ENCODE assay signal across 9 mouse cellular contexts in the genomic region with DNA sequence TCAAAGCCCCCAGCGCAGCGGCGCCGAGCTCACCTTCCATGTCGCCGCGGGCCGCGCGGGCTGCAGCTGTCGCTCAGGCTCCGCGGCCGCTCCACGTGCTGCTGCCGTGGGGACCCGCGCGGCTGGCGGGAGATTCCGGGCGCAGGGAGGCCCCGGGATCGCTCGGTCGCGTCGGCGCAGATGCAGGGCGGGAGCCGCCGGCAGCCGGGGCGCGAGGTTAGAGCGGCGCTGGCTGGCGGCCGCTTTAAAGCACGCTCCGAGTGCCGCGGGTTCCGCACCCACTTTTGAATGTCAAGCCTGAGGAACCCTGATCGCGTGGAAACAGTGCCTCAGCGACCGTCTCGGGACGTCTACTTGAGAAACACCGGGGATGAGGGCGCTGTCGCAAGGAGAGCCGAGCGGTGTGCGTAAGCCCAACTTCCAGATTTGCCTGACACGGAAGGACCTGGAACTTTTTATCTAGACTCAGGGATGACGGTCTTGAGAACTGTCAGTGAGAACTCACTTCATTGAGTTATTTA. TPM values are rescaled to one million over a fixed set of nuclear protein-coding genes. Genes with fewer than 3 reads are reported as not detected.
DNase-seq lines count a peak whose midpoint lies in the region; ATAC-seq and TF ChIP-seq lines count a peak whose summit lies in the region.
"Had no signal": no experiment of that assay in that cellular context is flagged by ENCODE, and none has a peak within 500 bp of the region (broad histone marks: within the 10 kb centered on the region; RNA-seq: fewer than 3 reads in every experiment).

A gene (minus strand): TSS at position 321 of the 521 bp plus-strand sequence.

- no peak for TF ChIP-seq CTCF in bone marrow macrophage, adult 2 months (IDR thresholded peaks at IDR 0.05; ENCODE audit: low read depth, low read length)
- no peak for TF ChIP-seq CTCF in lung, adult 2 months (IDR thresholded peaks at IDR 0.05; ENCODE audit: insufficient read depth, low read length)

- TF ChIP-seq POLR2A in bone marrow macrophage, adult 2 months (IDR thresholded peaks at IDR 0.05; ENCODE audit: borderline replicate concordance, low read depth, low read length), result no peak
- no peak for TF ChIP-seq POLR2A in lung, adult 2 months (IDR thresholded peaks at IDR 0.05; ENCODE audit: borderline replicate concordance, extremely low read depth, low read depth, low read length)

- intact Hi-C loops in gastrocnemius, postnatal 14 days (cut with DNase I; ENCODE audit: low total_unique reads), result no loop called here

- peak within 1 kb of the TSS; percentile 95 for H3K4me2 ChIP-seq in intestine, embryonic 15.5 days (replicated peaks)
- H3K4me2 ChIP-seq in neural tube, embryonic 15.5 days, result peak within 1 kb of the TSS; percentile 96

- peaks cover 48% of the 10 kb centered on the region for H3K27me3 ChIP-seq in intestine, embryonic 15.5 days (replicated peaks)
- peaks cover 78% of the 10 kb centered on the region for H3K27me3 ChIP-seq in neural tube, embryonic 15.5 days (replicated peaks)

- no peak within 1 kb of the TSS for H3K27ac ChIP-seq in bone marrow macrophage, adult 2 months (ENCODE audit: insufficient read depth, low read depth, low read length)
- no peak within 1 kb of the TSS for H3K27ac ChIP-seq in intestine, embryonic 15.5 days
- H3K27ac ChIP-seq in neural tube, embryonic 15.5 days (replicated peaks), result no peak within 1 kb of the TSS

- H3K4me1 ChIP-seq in bone marrow macrophage, adult 2 months (ENCODE audit: control insufficient read depth, insufficient read depth, low read length), result peaks cover 6% of the 10 kb centered on the region
- peaks cover 15% of the 10 kb centered on the region for H3K4me1 ChIP-seq in intestine, embryonic 15.5 days (replicated peaks)
- no peaks in the 10 kb centered on the region for H3K4me1 ChIP-seq in lung, adult 2 months (ENCODE audit: control insufficient read depth, insufficient read depth, low read length)
- peaks cover 15% of the 10 kb centered on the region for H3K4me1 ChIP-seq in neural tube, embryonic 15.5 days

- DNase-seq in cerebellum, adult 8-10 months, result peak; percentile 13
- DNase-seq in cerebellum, adult 11-12 months, result no peak
- peak; percentile 5 for DNase-seq in gastrocnemius, postnatal 14 days
- peak; percentile 34 for DNase-seq in lung, adult 2 months
- DNase-seq in thymus, adult 18-20 months, result peak; percentile 76 to 84

- no peaks in the 10 kb centered on the region for H3K9me3 ChIP-seq in intestine, embryonic 15.5 days
- H3K9me3 ChIP-seq in neural tube, embryonic 15.5 days (replicated peaks), result no peaks in the 10 kb centered on the region

- ATAC-seq in intestine, embryonic 15.5 days, result peak; percentile 63; the same call in 1 of the 2 replicates
- no peak for ATAC-seq in neural tube, embryonic 15.5 days (ENCODE audit: low FRiP score)

- 1% methylated on average over 57 of the region's 58 CpGs for whole genome bisulfite sequencing in intestine, embryonic 15.5 days
- WGBS in lung, adult 2 months, result 2% methylated on average over 58 of the region's 58 CpGs
- under 1% methylated on average over 58 of the region's 58 CpGs for WGBS in neural tube, embryonic 15.5 days

- peak within 1 kb of the TSS; percentile 45 for H3K4me3 ChIP-seq in bone marrow macrophage, adult 2 months (ENCODE audit: insufficient read depth, low read length)
- H3K4me3 ChIP-seq in intestine, embryonic 15.5 days (replicated peaks), result peak within 1 kb of the TSS; percentile 47
- H3K4me3 ChIP-seq in lung, adult 2 months (replicated peaks; ENCODE audit: extremely low read depth, low read depth, low read length), result peak within 1 kb of the TSS; percentile 11
- H3K4me3 ChIP-seq in neural tube, embryonic 15.5 days (replicated peaks), result peak within 1 kb of the TSS; percentile 49

- no peaks in the 10 kb centered on the region for H3K36me3 ChIP-seq in intestine, embryonic 15.5 days
- no peaks in the 10 kb centered on the region for H3K36me3 ChIP-seq in neural tube, embryonic 15.5 days

- H3K9ac ChIP-seq in intestine, embryonic 15.5 days, result peak within 1 kb of the TSS; percentile 34
- peak within 1 kb of the TSS; percentile 47 for H3K9ac ChIP-seq in neural tube, embryonic 15.5 days (replicated peaks)

RNA-seq across cellular contexts. Expression of the gene that starts here (rescaled TPM):
- not detected in 2 replicates for polyA plus RNA-seq in bone marrow macrophage, adult 2 months (2012; ENCODE audit: insufficient read depth, insufficient read length, missing spikeins)
- under 1 TPM; 0.10 to 0.18 TPM for total RNA-seq in gastrocnemius, postnatal 14 days (2021)
- polyA plus RNA-seq in intestine, embryonic 15.5 days (2015; fragmentation: Nextera tagmentation; extraction: Ambion mirVana), result 0.21 and 0.24 TPM in 2 replicates
- polyA plus RNA-seq in lung, adult 2 months (2012; rRNA removed), result 6.4 and 10.1 TPM in 2 replicates
- 0.18 and 1.3 TPM in 2 replicates for polyA plus RNA-seq in neural tube, embryonic 15.5 days (2015; fragmentation: Nextera tagmentation; extraction: Ambion mirVana)
- total RNA-seq: layer of hippocampus, postnatal 10 days had no signal

Comparison
In these comparisons a context has a peak if more than half of its experiments do, and no peak if none do; other contexts are left out.
1. Peak in DNase-seq in gastrocnemius, postnatal 14 days; RNA of the gene not detected or under 1 TPM.
2. Peak in ATAC-seq, H3K4me3 ChIP-seq, H3K9ac ChIP-seq and H3K4me2 ChIP-seq in intestine, embryonic 15.5 days; RNA of the gene not detected or under 1 TPM.